Mouse (Mus musculus): ENCODE measurements around the gene Nfu1.

GRCm38 (mm10) chr6:86991041-86991440 is 18.0 kb upstream of the Nfu1 start:
- TF ChIP-seq CTCF (IDR thresholded peaks at IDR 0.05; ENCODE audit: low read depth) (no peak), EP300 (optimal IDR thresholded peaks at IDR 0.05) (no peak)

All from stomach, postnatal 0 days (tissue).